Mouse (Mus musculus): Measurements from ENCODE around the gene Hdhd3. TPM values are rescaled to one million over a fixed set of nuclear protein-coding genes. Genes with fewer than 3 reads are reported as not detected.
"Not testable (repeated sequence)": the region's sequence is repeated elsewhere in the genome, so short reads cannot be mapped to it uniquely, and the experiment has no call there.

Gene Hdhd3
- polyA plus RNA-seq, 1 experiment from 2014 or later, result 17.7 TPM

- H3K36me3 ChIP-seq (ENCODE audit: insufficient read depth), result no peaks in the 10 kb centered on the region
- H3K9ac ChIP-seq, result peak within 1 kb of the TSS; percentile 38; the same call in 1 of the 2 replicates
- H3K9me3 ChIP-seq (ENCODE audit: low read depth, low read length), result no peaks in the 10 kb centered on the region
- ATAC-seq (ENCODE audit: insufficient read depth), result peak; percentile 82
- 1% methylated on average over 71 of the region's 71 CpGs for WGBS
- peak within 1 kb of the TSS; percentile 45 for H3K4me3 ChIP-seq (ENCODE audit: low read depth, low read length)
- peak within 1 kb of the TSS; percentile 69 for H3K4me2 ChIP-seq
- H3K27ac ChIP-seq (ENCODE audit: low read depth), result no peak within 1 kb of the TSS
- DNase-seq, result peak; percentile 72
- H3K27me3 ChIP-seq (ENCODE audit: insufficient read depth, low read length), result 0 out of 2 replicates have a peak, but pooled peaks cover 7% of the 10 kb centered on the region
- 0 out of 2 replicates have a peak, but pooled peaks cover 7% of the 10 kb centered on the region for H3K4me1 ChIP-seq (ENCODE audit: insufficient read depth)
- TF ChIP-seq CTCF (IDR thresholded peaks at IDR 0.05; ENCODE audit: low read depth), result no peak
Measured at GRCm38 (mm10) chr4:62479937-62480708, 23.1 kb downstream of the Hdhd3 start, which contains the start of gene Bspry. Bspry (plus strand) TSS chr4:62480053.

- peak overlapping the region; percentile 45 for H3K4me3 ChIP-seq (ENCODE audit: low read depth, low read length)
- not testable (repeated sequence) for H3K27me3 ChIP-seq (ENCODE audit: insufficient read depth, low read length); H3K4me1 ChIP-seq (ENCODE audit: insufficient read depth); H3K9me3 ChIP-seq (ENCODE audit: low read depth, low read length); H3K36me3 ChIP-seq (ENCODE audit: insufficient read depth); ATAC-seq (ENCODE audit: insufficient read depth); DNase-seq; H3K27ac ChIP-seq (ENCODE audit: low read depth)
- H3K9ac ChIP-seq, result peak overlapping the region; percentile 38; the same call in 1 of the 2 replicates
- TF ChIP-seq CTCF (IDR thresholded peaks at IDR 0.05; ENCODE audit: low read depth), result peak; percentile 71
- WGBS, result 10% methylated on average over 11 of the region's 11 CpGs
- peak overlapping the region; percentile 69 for H3K4me2 ChIP-seq
Measured at GRCm38 (mm10) chr4:62479593-62479936, 23.7 kb downstream of the Hdhd3 start.

DNA sequence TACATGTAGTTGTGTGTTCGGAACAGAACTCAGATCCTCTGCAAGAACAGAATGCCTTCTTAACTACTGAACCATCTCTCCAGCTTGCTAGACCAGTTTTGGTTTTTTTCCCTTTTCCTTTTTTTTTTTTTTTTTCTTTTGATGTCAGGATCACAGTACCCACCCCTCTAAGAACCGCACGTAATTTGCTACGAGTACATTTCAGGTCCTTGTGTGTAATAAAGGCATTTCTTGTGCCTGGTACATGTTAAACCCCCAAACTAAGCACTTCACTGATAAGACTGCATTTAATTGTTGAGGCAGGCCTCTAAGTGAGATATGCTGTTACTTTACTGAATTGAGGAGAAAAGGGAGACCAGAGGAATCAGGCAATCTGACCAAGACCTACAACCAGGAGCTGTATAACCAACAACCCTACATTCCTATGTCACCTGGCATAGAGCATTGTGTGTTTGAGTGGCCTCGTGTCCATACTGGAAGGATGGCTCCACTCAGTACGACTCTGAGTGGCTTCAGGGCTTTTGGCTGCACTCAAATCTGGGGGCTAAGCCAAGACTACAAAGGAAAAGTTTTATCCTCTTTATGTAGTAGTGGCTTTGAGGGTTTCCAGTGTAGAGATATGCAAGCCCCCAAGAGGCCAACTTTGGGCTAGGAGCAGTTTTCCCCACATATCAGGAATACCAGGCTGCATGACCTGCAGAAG lies 25.6 kb downstream of the Hdhd3 start:
- WGBS, result 67% methylated on average over 6 of the region's 6 CpGs
- Histone ChIP-seq H3K4me2 (no peak overlapping the region), H3K36me3 (ENCODE audit: insufficient read depth) (no peaks in the 10 kb centered on the region), H3K9ac (no peak overlapping the region), H3K4me3 (ENCODE audit: low read depth, low read length) (no peak overlapping the region), H3K27me3 (ENCODE audit: insufficient read depth, low read length) (0 out of 2 replicates have a peak, but pooled peaks cover 7% of the 10 kb centered on the region), H3K9me3 (ENCODE audit: low read depth, low read length) (no peaks in the 10 kb centered on the region), H3K4me1 (ENCODE audit: insufficient read depth) (0 out of 2 replicates have a peak, but pooled peaks cover 7% of the 10 kb centered on the region), H3K27ac (ENCODE audit: low read depth) (0 out of 2 replicates have a peak overlapping the region, but pooled peaks have one; percentile 3)
- peak; percentile 41 for DNase-seq
- ATAC-seq (ENCODE audit: insufficient read depth), result peak; percentile 26; the same call in 1 of the 2 replicates
- no peak for TF ChIP-seq CTCF (IDR thresholded peaks at IDR 0.05; ENCODE audit: low read depth)

DNA sequence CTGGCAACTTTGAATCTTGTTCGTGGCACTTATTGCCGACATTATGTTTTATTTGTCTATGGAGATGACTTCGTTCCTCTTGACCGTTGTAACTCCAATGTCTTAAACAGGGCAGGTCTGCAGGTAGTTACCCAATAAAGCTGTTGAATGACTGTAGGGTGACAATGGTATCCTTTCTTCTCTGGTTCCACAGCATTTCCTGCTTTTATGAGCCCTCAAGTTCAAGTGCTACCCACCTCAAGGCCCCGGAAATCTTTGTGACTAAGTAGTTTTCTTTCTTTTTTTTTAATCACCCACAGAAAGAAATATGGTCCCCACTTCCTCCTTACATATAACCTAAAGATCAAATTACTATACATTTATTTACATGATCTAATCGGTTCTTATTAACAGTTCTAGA lies 27.5 kb downstream of the Hdhd3 start:
- peak; percentile 17 for DNase-seq
- Histone ChIP-seq H3K27ac (ENCODE audit: low read depth) (no peak overlapping the region), H3K4me3 (ENCODE audit: low read depth, low read length) (no peak overlapping the region)

GRCm38 (mm10) chr4:62475131-62475530 lies 28.1 kb downstream of the Hdhd3 start:
- no peaks in the 10 kb centered on the region for H3K9me3 ChIP-seq (ENCODE audit: low read depth, low read length)
- H3K4me3 ChIP-seq (ENCODE audit: low read depth, low read length), result no peak overlapping the region
- H3K27ac ChIP-seq (ENCODE audit: low read depth), result 0 out of 2 replicates have a peak overlapping the region, but pooled peaks have one; percentile 32
- peaks cover 7% of the 10 kb centered on the region; the same call in 1 of the 2 replicates for H3K4me1 ChIP-seq (ENCODE audit: insufficient read depth)
- no peak overlapping the region for H3K4me2 ChIP-seq
- DNase-seq (no peak), ATAC-seq (ENCODE audit: insufficient read depth) (no peak)
- no peak overlapping the region for H3K9ac ChIP-seq
- no peaks in the 10 kb centered on the region for H3K36me3 ChIP-seq (ENCODE audit: insufficient read depth)
- WGBS, result 62% methylated on average over 2 of the region's 2 CpGs
- 0 out of 2 replicates have a peak, but pooled peaks cover 7% of the 10 kb centered on the region for H3K27me3 ChIP-seq (ENCODE audit: insufficient read depth, low read length)
- no peak for TF ChIP-seq CTCF (IDR thresholded peaks at IDR 0.05; ENCODE audit: low read depth)

More for the DNA sequence above, 27.5 kb downstream of the Hdhd3 start:
- WGBS, result 59% methylated on average over 6 of the region's 6 CpGs
- Histone ChIP-seq H3K9ac (no peak overlapping the region), H3K4me1 (ENCODE audit: insufficient read depth) (0 out of 2 replicates have a peak, but pooled peaks cover 7% of the 10 kb centered on the region), H3K36me3 (ENCODE audit: insufficient read depth) (no peaks in the 10 kb centered on the region), H3K4me2 (no peak overlapping the region), H3K27me3 (ENCODE audit: insufficient read depth, low read length) (0 out of 2 replicates have a peak, but pooled peaks cover 7% of the 10 kb centered on the region), H3K9me3 (ENCODE audit: low read depth, low read length) (no peaks in the 10 kb centered on the region)
- no peak for TF ChIP-seq CTCF (IDR thresholded peaks at IDR 0.05; ENCODE audit: low read depth)
- ATAC-seq (ENCODE audit: insufficient read depth), result no peak

DNA sequence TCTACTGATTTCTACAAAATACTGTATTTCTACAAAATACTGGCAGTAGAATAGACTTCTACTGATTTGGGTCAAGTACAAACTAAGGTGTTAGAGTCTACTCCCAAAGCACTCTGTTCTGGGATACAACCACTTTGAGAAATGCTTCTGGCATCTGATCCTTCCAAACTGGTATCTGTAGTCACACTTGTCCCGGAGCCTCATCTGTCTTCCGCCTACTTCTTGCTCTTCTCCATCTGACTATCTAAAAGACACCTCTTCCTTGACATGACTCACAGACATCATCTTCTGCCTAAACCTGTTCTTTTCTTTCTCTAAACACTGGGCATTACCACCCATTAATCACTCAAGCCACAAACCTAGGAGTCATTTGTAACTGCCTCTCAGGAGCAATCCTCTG lies 31.2 kb downstream of the Hdhd3 start:
- peaks cover 4% of the 10 kb centered on the region; the same call in 1 of the 2 replicates for H3K4me1 ChIP-seq (ENCODE audit: insufficient read depth)
- no peak overlapping the region for H3K4me2 ChIP-seq
- no peak overlapping the region for H3K27ac ChIP-seq (ENCODE audit: low read depth)
- H3K36me3 ChIP-seq (ENCODE audit: insufficient read depth), result no peaks in the 10 kb centered on the region
- ATAC-seq (ENCODE audit: insufficient read depth) (no peak), DNase-seq (no peak)
- no peaks in the 10 kb centered on the region for H3K27me3 ChIP-seq (ENCODE audit: insufficient read depth, low read length)
- no peak overlapping the region for H3K4me3 ChIP-seq (ENCODE audit: low read depth, low read length)
- H3K9me3 ChIP-seq (ENCODE audit: low read depth, low read length), result no peaks in the 10 kb centered on the region
- TF ChIP-seq CTCF (IDR thresholded peaks at IDR 0.05; ENCODE audit: low read depth), result no peak
- H3K9ac ChIP-seq, result no peak overlapping the region
- 91% methylated on average over 2 of the region's 2 CpGs for WGBS

All from lung, embryonic 14.5 days (tissue).